Mouse (Mus musculus) CD4-positive, CD25-positive, alpha-beta regulatory T cell, adult 2 months (primary cell): ENCODE data around the gene Oas1e.
"Not testable (repeated sequence)": the region's sequence is repeated elsewhere in the genome, so short reads cannot be mapped to it uniquely, and the experiment has no call there.

Experiments used
- DNase-seq: peaks from one replicate; pipeline ENCODE4 v3.0.0-alpha.2; 2012; ENCODE audit warnings: low read depth, low spot score

Gene Oas1e

GRCm38 (mm10) chr5:120795480-120796034 is at the start of gene Oas1e:
Gene Oas1e (minus strand): TSS chr5:120795530.
- DNase-seq: not testable (repeated sequence)

GRCm38 (mm10) chr5:120844713-120845112 is 49.4 kb upstream of the Oas1e start:
- DNase-seq: no peak

- DNase-seq: peak; percentile 81
These were observed 41.6 kb upstream of the Oas1e start for GRCm38 (mm10) chr5:120836731-120837585.

GRCm38 (mm10) chr5:120833335-120834280 is 38.3 kb upstream of the Oas1e start:
- DNase-seq: no peak

- peak; percentile 87 for DNase-seq
These were observed 35.7 kb upstream of the Oas1e start for GRCm38 (mm10) chr5:120831031-120831430.

- DNase-seq: no peak
These were observed 23.7 kb upstream of the Oas1e start for GRCm38 (mm10) chr5:120818999-120819398.

GRCm38 (mm10) chr5:120815949-120816348 is 20.6 kb upstream of the Oas1e start:
- peak; percentile 83 for DNase-seq

GRCm38 (mm10) chr5:120813023-120813422 is 17.7 kb upstream of the Oas1e start:
- no peak for DNase-seq

GRCm38 (mm10) chr5:120811951-120812819 is 16.9 kb upstream of the Oas1e start, which contains the start of gene Oas1c:
Gene Oas1c (minus strand): TSS chr5:120812514.
- DNase-seq: peak; percentile 92

- DNase-seq: no peak
These were observed 13.8 kb upstream of the Oas1e start for GRCm38 (mm10) chr5:120809171-120809570.

- peak; percentile 90 for DNase-seq
These were observed 11.1 kb upstream of the Oas1e start for GRCm38 (mm10) chr5:120806458-120806857.

- no peak for DNase-seq
These were observed 8.3 kb upstream of the Oas1e start for GRCm38 (mm10) chr5:120803596-120803995.

- DNase-seq: not testable (repeated sequence)
These were observed 3.6 kb upstream of the Oas1e start for GRCm38 (mm10) chr5:120798943-120799342.

GRCm38 (mm10) chr5:120798147-120798546 is 2.8 kb upstream of the Oas1e start:
- DNase-seq: not testable (repeated sequence)

- DNase-seq: peak; percentile 80
These were observed 2.3 kb downstream of the Oas1e start for GRCm38 (mm10) chr5:120793043-120793442.

- no peak for DNase-seq
These were observed 8.3 kb downstream of the Oas1e start for GRCm38 (mm10) chr5:120787042-120787441.

GRCm38 (mm10) chr5:120782446-120782845 is 12.9 kb downstream of the Oas1e start:
- DNase-seq: no peak

- peak; percentile 49 for DNase-seq
These were observed 13.7 kb downstream of the Oas1e start for GRCm38 (mm10) chr5:120781646-120782045.

GRCm38 (mm10) chr5:120779922-120780321 is 15.4 kb downstream of the Oas1e start:
- DNase-seq: no peak

- DNase-seq: peak; percentile 40
These were observed 16.4 kb downstream of the Oas1e start for GRCm38 (mm10) chr5:120778941-120779340.

GRCm38 (mm10) chr5:120777478-120777877 is 17.9 kb downstream of the Oas1e start, which contains the start of gene Oas3:
Gene Oas3 (minus strand): TSS chr5:120777661.
- DNase-seq: peak; percentile 63
